Mouse (Mus musculus) gastrocnemius, postnatal 4 days (tissue): Measurements from ENCODE around the gene Gfral. TPM values are rescaled to one million over a fixed set of nuclear protein-coding genes. Genes with fewer than 3 reads are reported as not detected.

Experiments
- DNase-seq, 2 experiments: peaks; one replicate each; pipeline ENCODE4 v3.0.0; 2021 to 2022; ENCODE audit warnings: low spot score in 2 of 2, mixed read lengths in 2 of 2
- total RNA-seq, 2 experiments: library from RNA; stranded (reverse); gene quantifications; 2 replicates each; pipeline ENCODE4 v1.2.3; 2021

Gfral gene
- total RNA-seq, 2 experiments from 2014 or later, result not detected

DNA sequence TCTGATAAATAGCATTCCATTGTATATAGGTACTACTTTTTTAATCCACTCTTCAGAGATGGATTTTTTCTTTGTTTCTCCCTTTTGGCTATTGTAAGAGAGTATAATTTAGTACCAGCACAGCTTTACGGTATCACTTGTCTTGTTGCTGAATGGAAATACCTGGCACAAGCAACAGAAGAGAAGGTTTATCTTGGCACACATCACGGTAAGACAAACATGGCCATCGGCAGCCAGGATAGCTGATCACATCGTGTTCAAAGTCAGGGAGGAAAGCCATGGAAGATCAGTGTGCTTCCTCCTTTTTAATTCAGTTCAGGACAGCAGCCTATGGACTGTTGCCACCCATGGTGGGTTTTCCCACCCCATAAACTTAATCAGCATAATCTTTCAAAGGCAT lies 89.2 kb downstream of the Gfral start:
- no peak for DNase-seq

DNA sequence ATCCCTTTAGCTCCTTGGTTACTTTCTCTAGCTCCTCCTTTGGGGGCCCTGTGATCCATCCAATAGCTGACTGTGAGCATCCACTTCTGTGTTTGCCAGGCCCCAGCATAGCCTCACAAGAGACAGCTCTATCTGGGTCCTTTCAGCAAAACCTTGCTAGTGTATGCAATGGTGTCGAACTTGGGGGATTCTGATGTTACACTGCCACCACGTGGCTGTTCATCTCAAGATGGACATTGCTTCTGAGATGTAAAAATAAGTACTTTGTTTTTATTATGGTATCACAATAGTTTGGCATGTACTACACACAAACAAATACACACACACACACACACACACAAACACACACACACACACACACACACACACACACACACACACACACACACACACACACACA lies 90.6 kb downstream of the Gfral start:
- peak in 1 of 2 experiments; percentile 55 for DNase-seq

Other genes with a start within 250 kb of the Gfral start
- gene Hmgcll1, start 198.8 kb downstream of the Gfral start, total RNA-seq, result under 1 TPM; 0.73 to 0.98 TPM
- not detected for gene Hcrtr2, start 110.2 kb upstream of the Gfral start, total RNA-seq